Mouse (Mus musculus) brown adipose tissue, adult 24 weeks (tissue): ENCODE data around the gene Mad2l1bp. TPM values are rescaled to one million over a fixed set of nuclear protein-coding genes. Genes with fewer than 3 reads are reported as not detected.

Source experiments
- H3K27ac ChIP-seq: fragments of 200-500 bp; replicated peaks from 2 replicates; pipeline ENCODE4 v1.5.1; 2012; ENCODE audit warnings: low read depth, mild to moderate bottlenecking, low read length
- H3K4me1 ChIP-seq: fragments of 200-500 bp; 2 replicates; pipeline ENCODE4 v1.6.1; 2012; ENCODE audit warnings: low read length, mixed read lengths; ENCODE audit not compliant: control insufficient read depth, insufficient read depth, insufficient read length
- H3K4me3 ChIP-seq: fragments of 200-500 bp; 2 replicates; pipeline ENCODE4 v1.5.1; 2012; ENCODE audit warnings: low read depth, mild to moderate bottlenecking, low read length, moderate library complexity; ENCODE audit not compliant: insufficient read depth
- polyA plus RNA-seq: library from polyadenylated mRNA; stranded (reverse); fragments of >200 nt; gene quantifications from 2 replicates; pipeline ENCODE4 v1.2.4, GENCODE M21; 2012; ENCODE audit not compliant: missing spikeins, insufficient read depth, insufficient read length

The Mad2l1bp gene
- polyA plus RNA-seq, 1 experiment = 4.9 TPM

GRCm38 (mm10) chr17:46129741-46130498 lies 23.4 kb downstream of the Mad2l1bp start:
- no peak overlapping the region for H3K4me3 ChIP-seq
- H3K4me1 ChIP-seq = no peaks in the 10 kb centered on the region
- no peak overlapping the region for H3K27ac ChIP-seq

DNA sequence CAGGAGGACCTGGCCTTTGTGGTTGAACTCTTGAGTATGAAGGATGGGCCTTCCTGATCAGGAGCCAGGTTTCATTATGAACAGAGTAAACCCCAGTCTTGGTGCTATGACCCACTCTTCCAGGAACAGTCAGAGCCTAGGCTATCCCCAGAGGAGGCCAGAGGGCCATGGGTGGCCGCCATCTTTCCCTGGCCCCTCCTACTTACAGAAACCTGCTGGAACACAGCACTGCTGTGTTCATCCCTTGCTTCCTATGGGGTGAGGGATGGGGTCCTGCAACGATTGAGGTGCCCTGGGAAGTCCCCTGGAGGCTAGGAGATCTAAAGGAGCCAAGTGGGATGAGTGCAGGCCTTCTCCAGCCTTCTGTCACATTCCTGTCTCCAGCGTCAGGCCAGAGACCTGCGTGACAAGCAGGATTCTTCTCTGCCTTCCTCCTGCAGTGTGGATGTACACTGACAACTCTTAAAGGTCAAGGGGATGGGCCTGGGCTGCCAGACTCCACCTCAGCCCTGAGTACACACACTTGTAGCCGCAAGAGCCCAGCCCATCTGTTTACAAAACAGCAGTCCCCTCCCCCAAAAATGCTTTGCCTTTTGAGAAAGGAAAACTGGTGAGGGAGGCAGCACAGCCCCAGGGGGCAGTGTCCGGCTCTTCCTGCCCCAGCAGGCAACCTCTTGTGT lies 25.4 kb downstream of the Mad2l1bp start:
- no peak overlapping the region for H3K27ac ChIP-seq
- no peaks in the 10 kb centered on the region for H3K4me1 ChIP-seq
- no peak overlapping the region for H3K4me3 ChIP-seq

- H3K27ac ChIP-seq = no peak overlapping the region
- H3K4me1 ChIP-seq = no peaks in the 10 kb centered on the region
- no peak overlapping the region for H3K4me3 ChIP-seq
Measured at GRCm38 (mm10) chr17:46126608-46127007, 26.7 kb downstream of the Mad2l1bp start.

GRCm38 (mm10) chr17:46123953-46124700 lies 29.2 kb downstream of the Mad2l1bp start:
- no peak overlapping the region for H3K4me3 ChIP-seq
- H3K4me1 ChIP-seq = no peaks in the 10 kb centered on the region
- no peak overlapping the region for H3K27ac ChIP-seq

GRCm38 (mm10) chr17:46123285-46123684 lies 30.1 kb downstream of the Mad2l1bp start:
- Histone ChIP-seq H3K27ac (no peak overlapping the region), H3K4me1 (no peaks in the 10 kb centered on the region), H3K4me3 (no peak overlapping the region)

DNA sequence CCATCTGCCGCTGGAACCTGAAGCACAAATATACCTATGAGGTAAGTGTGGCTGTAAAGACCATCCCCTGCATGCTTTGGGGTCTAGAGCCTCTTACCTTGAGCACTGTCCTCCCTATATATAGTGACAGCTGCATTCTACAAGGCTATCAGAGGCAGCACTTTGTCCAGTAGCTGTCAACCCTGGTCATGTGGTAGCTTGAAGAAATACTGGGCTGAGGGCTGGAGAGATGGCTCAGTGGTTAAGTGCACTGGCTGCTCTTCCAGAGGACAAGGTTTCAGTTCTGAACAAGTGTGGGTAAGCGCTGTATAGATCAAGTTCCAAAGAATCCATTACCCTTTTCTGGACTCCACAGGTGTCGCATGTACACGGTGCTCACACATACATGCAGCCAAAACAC lies 30.6 kb downstream of the Mad2l1bp start:
- no peak overlapping the region for H3K27ac ChIP-seq
- no peaks in the 10 kb centered on the region for H3K4me1 ChIP-seq
- no peak overlapping the region for H3K4me3 ChIP-seq

- Histone ChIP-seq H3K4me1 (0 out of 2 replicates have a peak, but pooled peaks cover 5% of the 10 kb centered on the region), H3K4me3 (no peak overlapping the region), H3K27ac (no peak overlapping the region)
Measured at GRCm38 (mm10) chr17:46119641-46120040, 33.7 kb downstream of the Mad2l1bp start.

DNA sequence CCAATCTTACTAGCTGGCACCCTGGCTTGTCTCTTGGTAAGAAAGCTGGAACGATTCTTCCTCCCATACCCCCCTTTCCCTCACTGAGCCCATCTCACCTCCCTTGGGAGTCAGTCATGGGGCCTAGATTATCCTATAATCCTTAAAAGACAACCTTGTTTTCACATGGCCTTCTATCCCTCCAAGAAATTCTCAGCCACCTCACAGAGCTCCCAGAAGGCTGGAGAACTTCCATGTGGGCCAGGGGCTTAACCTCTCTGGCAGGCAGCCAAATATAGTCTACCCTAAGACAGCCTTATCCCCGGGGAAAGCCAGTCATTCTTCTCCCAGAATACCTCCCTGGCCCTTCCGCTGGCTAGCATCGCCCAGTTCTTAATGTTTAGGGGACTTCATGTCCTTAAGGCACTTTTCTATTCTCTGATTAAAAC lies 34.9 kb downstream of the Mad2l1bp start:
- H3K4me3 ChIP-seq = no peak overlapping the region
- H3K27ac ChIP-seq = no peak overlapping the region

DNA sequence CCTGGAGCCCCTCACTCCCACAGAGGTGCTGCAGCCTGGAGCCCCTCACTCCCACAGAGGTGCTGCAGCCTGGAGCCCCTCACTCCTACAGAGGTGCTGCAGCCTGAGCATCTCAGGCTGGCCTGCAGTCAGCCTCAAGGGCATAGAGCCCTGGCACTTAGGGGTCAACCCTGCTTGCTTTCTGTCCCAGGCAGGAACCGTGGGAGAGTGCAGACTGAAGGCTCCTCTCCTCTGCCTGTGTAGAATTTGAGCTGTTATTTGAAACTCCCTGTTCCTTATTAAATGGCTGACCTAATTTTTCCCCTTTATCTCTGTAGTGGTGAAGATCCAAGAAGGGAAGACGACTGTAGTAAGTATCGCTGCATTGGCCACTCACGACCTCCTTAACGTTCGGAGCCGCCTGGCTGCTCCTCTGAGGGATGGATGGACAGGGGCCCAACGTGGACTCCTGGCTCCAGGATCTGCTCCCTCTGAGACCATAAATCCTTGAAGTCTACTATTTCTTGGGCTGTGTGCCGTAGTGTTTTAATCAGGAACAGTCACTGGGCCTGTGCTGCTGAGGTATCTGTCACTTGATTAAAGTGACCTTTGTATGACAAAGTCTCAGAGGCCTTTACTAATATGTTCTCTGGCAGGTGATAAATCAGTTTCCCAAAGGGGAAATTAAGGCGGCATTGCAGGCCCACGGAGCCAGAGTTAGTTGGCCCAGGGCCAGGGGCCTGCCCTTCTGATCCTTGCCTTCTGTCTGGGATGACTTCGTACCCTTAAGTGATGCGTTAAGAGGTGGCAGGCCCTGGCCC lies 35.5 kb downstream of the Mad2l1bp start:
- H3K4me1 ChIP-seq = 0 out of 2 replicates have a peak, but pooled peaks cover 5% of the 10 kb centered on the region
- H3K27ac ChIP-seq = no peak overlapping the region

More for the DNA sequence above, 34.9 kb downstream of the Mad2l1bp start:
- H3K4me1 ChIP-seq = 0 out of 2 replicates have a peak, but pooled peaks cover 5% of the 10 kb centered on the region

GRCm38 (mm10) chr17:46116881-46117280 lies 36.5 kb downstream of the Mad2l1bp start:
- H3K4me3 ChIP-seq = no peak overlapping the region
- H3K27ac ChIP-seq = no peak overlapping the region
- 0 out of 2 replicates have a peak, but pooled peaks cover 5% of the 10 kb centered on the region for H3K4me1 ChIP-seq

More for the DNA sequence above, 35.5 kb downstream of the Mad2l1bp start:
- H3K4me3 ChIP-seq = no peak overlapping the region

DNA sequence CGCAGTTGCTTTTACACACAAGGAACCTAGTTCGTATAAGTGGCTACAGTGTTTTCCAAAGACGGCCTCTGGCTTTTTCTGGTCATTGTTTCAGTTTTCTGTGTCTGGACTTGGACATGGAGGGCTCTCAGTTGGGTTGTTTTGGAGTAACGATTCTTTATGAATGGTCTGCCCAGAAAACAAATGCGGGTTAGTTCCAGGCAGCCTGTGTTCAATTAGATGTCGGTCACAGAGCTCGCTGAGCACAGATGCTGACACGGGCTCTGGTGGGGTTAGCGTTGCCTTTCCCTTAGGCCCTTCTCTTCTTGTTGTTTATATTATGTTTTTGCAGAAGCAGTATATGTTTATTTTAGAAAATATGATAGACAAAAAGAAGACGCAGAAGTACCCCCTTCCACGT lies 37.2 kb downstream of the Mad2l1bp start:
- Histone ChIP-seq H3K4me3 (no peak overlapping the region), H3K4me1 (0 out of 2 replicates have a peak, but pooled peaks cover 5% of the 10 kb centered on the region), H3K27ac (no peak overlapping the region)

DNA sequence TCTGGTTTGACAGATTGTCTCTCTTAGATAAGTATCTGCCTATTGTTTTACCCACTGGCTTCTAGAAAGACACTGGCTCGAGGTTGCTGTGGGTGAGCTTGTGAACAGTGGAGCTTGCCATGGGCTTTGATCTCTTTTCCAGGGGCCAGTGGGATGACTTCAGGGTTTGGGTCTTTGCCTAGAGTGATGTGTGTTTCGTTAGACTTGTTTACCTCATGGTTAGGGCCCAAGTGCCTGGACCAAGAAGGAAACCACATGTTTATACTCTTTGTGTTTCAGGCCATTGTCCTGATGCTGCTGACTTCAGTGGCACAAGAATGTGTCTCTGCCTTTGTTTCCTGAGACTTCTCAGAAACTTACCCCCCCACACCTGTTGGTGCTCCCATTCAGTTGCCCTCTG lies 37.9 kb downstream of the Mad2l1bp start:
- H3K4me3 ChIP-seq = no peak overlapping the region
- 0 out of 2 replicates have a peak, but pooled peaks cover 5% of the 10 kb centered on the region for H3K4me1 ChIP-seq
- no peak overlapping the region for H3K27ac ChIP-seq

DNA sequence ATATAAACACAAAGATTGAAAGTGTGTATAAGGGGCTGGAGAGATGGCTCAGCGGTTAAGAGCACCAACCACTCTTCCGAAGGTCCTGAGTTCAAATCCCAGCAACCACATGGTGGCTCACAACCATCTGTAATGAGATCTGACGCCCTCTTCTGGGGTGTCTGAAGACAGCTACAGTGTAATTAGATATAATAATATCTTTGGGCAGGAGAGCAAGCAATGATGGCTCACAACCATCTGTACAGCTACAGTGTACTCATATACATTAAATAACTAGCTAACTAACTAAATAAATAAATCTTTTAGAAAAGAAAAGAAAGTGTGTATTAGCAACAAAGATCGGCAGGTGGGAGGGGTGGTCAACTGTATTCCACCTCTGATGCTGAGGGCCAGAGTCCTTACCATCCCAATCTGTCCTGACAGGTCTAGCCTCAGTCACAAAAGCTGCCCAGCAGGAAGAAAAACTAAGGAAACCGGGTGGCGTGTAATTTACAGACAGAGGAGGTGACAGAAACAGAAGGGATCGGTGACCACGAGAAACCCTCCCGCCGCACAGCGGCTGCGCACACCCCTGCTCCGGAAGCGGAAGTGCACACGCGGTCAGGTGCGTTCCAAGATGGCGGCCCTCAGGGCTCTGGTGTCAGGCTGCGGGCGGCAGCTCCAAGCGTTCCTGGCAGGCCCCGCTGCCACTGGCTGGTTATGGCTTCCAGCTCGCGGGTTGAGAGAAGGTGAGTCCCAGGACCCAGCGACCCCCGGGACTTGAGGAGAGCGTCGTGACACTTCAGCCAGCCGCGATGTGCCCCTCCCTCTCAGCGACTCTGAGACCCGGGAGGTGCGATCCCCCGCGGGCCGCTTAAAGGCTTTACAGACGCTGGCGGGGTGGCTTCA lies 42.7 kb downstream of the Mad2l1bp start, which contains the start of gene Mrps18a:
Gene Mrps18a (plus strand): TSS at position 585 of the 888 bp plus-strand sequence.
- H3K4me1 ChIP-seq = no peaks in the 10 kb centered on the region
- peak within 1 kb of the TSS; percentile 87 for H3K27ac ChIP-seq
- H3K4me3 ChIP-seq = peak within 1 kb of the TSS; percentile 99

DNA sequence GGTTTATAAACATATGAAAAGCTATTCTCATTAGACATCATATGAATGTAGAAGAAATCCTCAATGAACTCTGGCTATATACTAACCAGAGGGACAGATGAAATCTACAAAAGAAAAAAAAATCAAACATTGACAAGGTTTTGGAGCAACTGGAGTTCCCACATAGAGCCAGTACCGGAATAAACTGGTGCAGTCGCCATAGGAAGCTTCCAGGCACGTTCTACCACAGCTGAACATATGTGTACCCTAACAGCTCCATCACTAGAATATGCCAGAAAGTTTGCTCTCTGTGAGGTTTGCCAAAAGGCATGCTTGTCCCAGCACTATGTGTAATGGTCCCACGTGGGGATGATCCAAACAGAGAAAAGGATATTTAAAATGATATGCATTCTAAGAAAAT lies 45.1 kb downstream of the Mad2l1bp start:
- Histone ChIP-seq H3K27ac (no peak overlapping the region), H3K4me3 (no peak overlapping the region), H3K4me1 (no peaks in the 10 kb centered on the region)
